Comparison of ENCODE assay signal across 17 mouse cellular contexts in genomic region chr4:31877389-31877788, GRCm38 (mm10).
A peak's percentile ranks its signal among the peaks of the same experiment; 100 is the strongest.
DNase-seq lines count a peak whose midpoint lies in the region; ATAC-seq and TF ChIP-seq lines count a peak whose summit lies in the region.
"Had no signal": no experiment of that assay in that cellular context is flagged by ENCODE, and none has a peak within 500 bp of the region (broad histone marks: within the 10 kb centered on the region; RNA-seq: fewer than 3 reads in every experiment).

No protein-coding gene starts in this region.

- peak; percentile 5 for DNase-seq in forebrain, postnatal 0 days
- DNase-seq in left cerebral cortex, postnatal 4 days = peak; percentile 72
- DNase-seq in left cerebral cortex, postnatal 25 days (ENCODE audit: low spot score in 2 of 2) = no peak
- no peak for DNase-seq in limb, embryonic 10.5 days (ENCODE audit: low spot score)
- DNase-seq in spleen, postnatal 14 days (ENCODE audit: low spot score in 2 of 2) = no peak
- DNase-seq in kidney, adult 18-20 months = no peak
- DNase-seq: gastrocnemius, postnatal 36 days; kidney, postnatal 36 days; lung, postnatal 4 days; right cerebral cortex, postnatal 14 days had no signal

- H3K27ac ChIP-seq in forebrain, postnatal 0 days (ENCODE audit: low read depth, low read length) = no peak overlapping the region
- H3K27ac ChIP-seq in forebrain, embryonic 12.5 days = no peak overlapping the region
- H3K27ac ChIP-seq in hindbrain, embryonic 12.5 days = peak overlapping the region; percentile 4
- H3K27ac ChIP-seq in limb, embryonic 10.5 days = peak overlapping the region; percentile 56; the same call in 1 of the 2 replicates
- H3K27ac ChIP-seq: limb, embryonic 13.5 days had no signal

- H3K4me3 ChIP-seq in forebrain, postnatal 0 days (ENCODE audit: low read depth, low read length) = no peak overlapping the region
- H3K4me3 ChIP-seq in forebrain, embryonic 12.5 days (replicated peaks) = no peak overlapping the region
- no peak overlapping the region for H3K4me3 ChIP-seq in hindbrain, embryonic 12.5 days
- H3K4me3 ChIP-seq in limb, embryonic 10.5 days = no peak overlapping the region
- H3K4me3 ChIP-seq: limb, embryonic 13.5 days; myocyte had no signal

- no peak overlapping the region for H3K4me2 ChIP-seq in forebrain, postnatal 0 days (ENCODE audit: low read depth)
- H3K4me2 ChIP-seq in forebrain, embryonic 12.5 days = no peak overlapping the region
- no peak overlapping the region for H3K4me2 ChIP-seq in hindbrain, embryonic 12.5 days (replicated peaks)
- H3K4me2 ChIP-seq: limb, embryonic 13.5 days had no signal

- TF ChIP-seq CTCF in forebrain, postnatal 0 days (IDR thresholded peaks at IDR 0.05; ENCODE audit: low read depth) = no peak

- no peaks in the 10 kb centered on the region; the same call in 1 of the 2 replicates for H3K4me1 ChIP-seq in forebrain, postnatal 0 days (ENCODE audit: insufficient read depth)
- H3K4me1 ChIP-seq in forebrain, embryonic 12.5 days = peaks cover 40% of the 10 kb centered on the region
- H3K4me1 ChIP-seq in hindbrain, embryonic 12.5 days = peaks cover 26% of the 10 kb centered on the region
- peaks cover 19% of the 10 kb centered on the region for H3K4me1 ChIP-seq in limb, embryonic 10.5 days

- ATAC-seq in forebrain, postnatal 0 days = no peak
- ATAC-seq in forebrain, embryonic 12.5 days (ENCODE audit: low FRiP score) = no peak
- ATAC-seq in hindbrain, embryonic 12.5 days (ENCODE audit: low FRiP score) = no peak
- ATAC-seq: intestine, postnatal 0 days; Patski had no signal

- no peak overlapping the region for H3K9ac ChIP-seq in forebrain, postnatal 0 days
- H3K9ac ChIP-seq in forebrain, embryonic 12.5 days = no peak overlapping the region
- no peak overlapping the region for H3K9ac ChIP-seq in hindbrain, embryonic 12.5 days
- H3K9ac ChIP-seq: limb, embryonic 13.5 days had no signal

- WGBS in forebrain, postnatal 0 days = 33% methylated on average over 3 of the region's 3 CpGs
- 45% methylated on average over 3 of the region's 3 CpGs for WGBS in forebrain, embryonic 12.5 days
- 26% methylated on average over 3 of the region's 3 CpGs for WGBS in hindbrain, embryonic 12.5 days
- 11% methylated on average over 3 of the region's 3 CpGs for WGBS in limb, embryonic 10.5 days

- no peaks in the 10 kb centered on the region for H3K36me3 ChIP-seq in forebrain, postnatal 0 days (ENCODE audit: insufficient read depth)
- H3K36me3 ChIP-seq in forebrain, embryonic 12.5 days (replicated peaks) = no peaks in the 10 kb centered on the region
- H3K36me3 ChIP-seq in hindbrain, embryonic 12.5 days = no peaks in the 10 kb centered on the region
- H3K36me3 ChIP-seq in limb, embryonic 10.5 days = no peaks in the 10 kb centered on the region
- H3K36me3 ChIP-seq: limb, embryonic 13.5 days had no signal

- intact Hi-C loops in left cerebral cortex, postnatal 4 days (cut with DNase I) = no loop called here
- intact Hi-C loops in left cerebral cortex, postnatal 25 days (cut with DNase I) = no loop called here

- no peaks in the 10 kb centered on the region for H3K9me3 ChIP-seq in forebrain, postnatal 0 days (ENCODE audit: low read length)
- no peaks in the 10 kb centered on the region for H3K9me3 ChIP-seq in forebrain, embryonic 12.5 days
- H3K9me3 ChIP-seq in hindbrain, embryonic 12.5 days (replicated peaks) = no peaks in the 10 kb centered on the region
- H3K9me3 ChIP-seq in limb, embryonic 10.5 days (replicated peaks) = no peaks in the 10 kb centered on the region
- H3K9me3 ChIP-seq: limb, embryonic 13.5 days had no signal

- H3K27me3 ChIP-seq in forebrain, postnatal 0 days (ENCODE audit: insufficient read depth, low read length) = no peaks in the 10 kb centered on the region
- H3K27me3 ChIP-seq in forebrain, embryonic 12.5 days = no peaks in the 10 kb centered on the region
- H3K27me3 ChIP-seq in hindbrain, embryonic 12.5 days = no peaks in the 10 kb centered on the region
- no peaks in the 10 kb centered on the region for H3K27me3 ChIP-seq in limb, embryonic 10.5 days (ENCODE audit: low read depth, poor library complexity, severe bottlenecking)
- H3K27me3 ChIP-seq: CH12.LX; limb, embryonic 13.5 days; Patski had no signal

Comparison
In these comparisons a context has a peak if more than half of its experiments do, and no peak if none do; other contexts are left out.
1. DNase-seq: peak in forebrain, postnatal 0 days (single experiment) and left cerebral cortex, postnatal 4 days (single experiment); none in left cerebral cortex, postnatal 25 days (0 of 2), limb, embryonic 10.5 days (single experiment), spleen, postnatal 14 days (0 of 2) and kidney, adult 18-20 months (single experiment).
2. H3K27ac ChIP-seq: peak in hindbrain, embryonic 12.5 days (single experiment) and limb, embryonic 10.5 days (single experiment); none in forebrain, postnatal 0 days (single experiment) and forebrain, embryonic 12.5 days (single experiment).